Mouse (Mus musculus) bone marrow, adult 2 months (tissue): ENCODE data around the gene Casp6.

Experiments used
- CTCF ChIP-seq: fragments of 200-500 bp; IDR thresholded peaks from 2 replicates; pipeline ENCODE4 v1.5.1; 2011; ENCODE audit warnings: low read length, control low read depth; ENCODE audit not compliant: control insufficient read depth, insufficient read depth
- POLR2A ChIP-seq: fragments of 200-500 bp; IDR thresholded peaks from 2 replicates; pipeline ENCODE4 v1.6.1; 2011; ENCODE audit warnings: low read depth, mild to moderate bottlenecking, control low read depth, low read length, borderline replicate concordance; ENCODE audit not compliant: control insufficient read depth

- TF ChIP-seq POLR2A: no peak
- TF ChIP-seq CTCF: no peak
Observed at GRCm38 (mm10) chr3:129898886-129899285, 2.3 kb upstream of the Casp6 start.
